Mouse (Mus musculus): ENCODE measurements at regions not wholly inside any gene's neighbourhood (a gene's known extent, or its start where the extent isn't known, plus 50 kb on each side); places are given as distances from the start of the nearest gene placed in this dataset.
A peak's percentile ranks its signal among the peaks of the same experiment; 100 is the strongest.

GRCm38 (mm10) chr3:157842872-157843271, 82.0 kb downstream of the Cth start:
- no peak overlapping the region for H3K27ac ChIP-seq (replicated peaks; ENCODE audit: low read depth, low read length)
- WGBS = 87% methylated on average over 3 of the region's 3 CpGs

GRCm38 (mm10) chr3:157841164-157841719, 83.6 kb downstream of the Cth start:
- Histone ChIP-seq H3K36me3 (ENCODE audit: control insufficient read depth, insufficient read depth, low read length) (no peaks in the 10 kb centered on the region), H3K9me3 (ENCODE audit: control insufficient read depth, low read length) (no peaks in the 10 kb centered on the region), H3K27ac (replicated peaks; ENCODE audit: low read depth, low read length) (no peak overlapping the region), H3K4me2 (ENCODE audit: low read length) (no peak overlapping the region), H3K4me1 (ENCODE audit: control insufficient read depth, insufficient read depth, low read length) (peaks cover 3% of the 10 kb centered on the region; the same call in 1 of the 2 replicates), H3K27me3 (ENCODE audit: control insufficient read depth, insufficient read depth, low read length) (no peaks in the 10 kb centered on the region), H3K4me3 (replicated peaks; ENCODE audit: low read depth, low read length) (no peak overlapping the region), H3K9ac (replicated peaks; ENCODE audit: low read length) (no peak overlapping the region)
- DNase-seq (no peak), ATAC-seq (ENCODE audit: low FRiP score, low TSS enrichment) (no peak)
- WGBS = 34% methylated on average over 2 of the region's 2 CpGs

More at GRCm38 (mm10) chr3:157842872-157843271, 82.0 kb downstream of the Cth start:
- Histone ChIP-seq H3K27me3 (ENCODE audit: control insufficient read depth, insufficient read depth, low read length) (no peaks in the 10 kb centered on the region), H3K4me2 (ENCODE audit: low read length) (no peak overlapping the region), H3K36me3 (ENCODE audit: control insufficient read depth, insufficient read depth, low read length) (no peaks in the 10 kb centered on the region), H3K9ac (replicated peaks; ENCODE audit: low read length) (no peak overlapping the region), H3K4me1 (ENCODE audit: control insufficient read depth, insufficient read depth, low read length) (peaks cover 3% of the 10 kb centered on the region; the same call in 1 of the 2 replicates), H3K4me3 (replicated peaks; ENCODE audit: low read depth, low read length) (no peak overlapping the region), H3K9me3 (ENCODE audit: control insufficient read depth, low read length) (no peaks in the 10 kb centered on the region)
- ATAC-seq (ENCODE audit: low FRiP score, low TSS enrichment) (no peak), DNase-seq (no peak)

GRCm38 (mm10) chr3:157804307-157804706, 120.6 kb downstream of the Cth start:
- DNase-seq = no peak

GRCm38 (mm10) chr3:157803356-157803755, 121.5 kb downstream of the Cth start:
- no peaks in the 10 kb centered on the region for H3K36me3 ChIP-seq (ENCODE audit: control insufficient read depth, insufficient read depth, low read length)
- no peaks in the 10 kb centered on the region for H3K9me3 ChIP-seq (ENCODE audit: control insufficient read depth, low read length)
- 69% methylated on average over 4 of the region's 4 CpGs for WGBS

More at GRCm38 (mm10) chr3:157804307-157804706, 120.6 kb downstream of the Cth start:
- H3K27ac ChIP-seq (replicated peaks; ENCODE audit: low read depth, low read length) = no peak overlapping the region
- no peaks in the 10 kb centered on the region for H3K27me3 ChIP-seq (ENCODE audit: control insufficient read depth, insufficient read depth, low read length)
- WGBS = 64% methylated on average over 3 of the region's 3 CpGs
- no peak overlapping the region for H3K9ac ChIP-seq (replicated peaks; ENCODE audit: low read length)
- H3K9me3 ChIP-seq (ENCODE audit: control insufficient read depth, low read length) = no peaks in the 10 kb centered on the region
- no peak; the same call in 1 of the 2 replicates for ATAC-seq (ENCODE audit: low FRiP score, low TSS enrichment)
- no peaks in the 10 kb centered on the region for H3K36me3 ChIP-seq (ENCODE audit: control insufficient read depth, insufficient read depth, low read length)
- no peak overlapping the region for H3K4me3 ChIP-seq (replicated peaks; ENCODE audit: low read depth, low read length)
- no peak overlapping the region for H3K4me2 ChIP-seq (ENCODE audit: low read length)
- H3K4me1 ChIP-seq (ENCODE audit: control insufficient read depth, insufficient read depth, low read length) = no peaks in the 10 kb centered on the region

GRCm38 (mm10) chr3:157787559-157788256, 137.2 kb downstream of the Cth start:
- Histone ChIP-seq H3K4me2 (ENCODE audit: low read length) (no peak overlapping the region), H3K27ac (replicated peaks; ENCODE audit: low read depth, low read length) (no peak overlapping the region), H3K36me3 (ENCODE audit: control insufficient read depth, insufficient read depth, low read length) (no peaks in the 10 kb centered on the region), H3K9ac (replicated peaks; ENCODE audit: low read length) (no peak overlapping the region), H3K4me3 (replicated peaks; ENCODE audit: low read depth, low read length) (no peak overlapping the region), H3K9me3 (ENCODE audit: control insufficient read depth, low read length) (no peaks in the 10 kb centered on the region), H3K4me1 (ENCODE audit: control insufficient read depth, insufficient read depth, low read length) (no peaks in the 10 kb centered on the region), H3K27me3 (ENCODE audit: control insufficient read depth, insufficient read depth, low read length) (no peaks in the 10 kb centered on the region)
- WGBS = 81% methylated on average over 4 of the region's 4 CpGs
- ATAC-seq (ENCODE audit: low FRiP score, low TSS enrichment) (no peak), DNase-seq (no peak)

More at GRCm38 (mm10) chr3:157803356-157803755, 121.5 kb downstream of the Cth start:
- Histone ChIP-seq H3K9ac (replicated peaks; ENCODE audit: low read length) (no peak overlapping the region), H3K27me3 (ENCODE audit: control insufficient read depth, insufficient read depth, low read length) (no peaks in the 10 kb centered on the region), H3K27ac (replicated peaks; ENCODE audit: low read depth, low read length) (no peak overlapping the region), H3K4me2 (ENCODE audit: low read length) (no peak overlapping the region), H3K4me3 (replicated peaks; ENCODE audit: low read depth, low read length) (no peak overlapping the region), H3K4me1 (ENCODE audit: control insufficient read depth, insufficient read depth, low read length) (no peaks in the 10 kb centered on the region)
- no peak for ATAC-seq (ENCODE audit: low FRiP score, low TSS enrichment)
- DNase-seq = no peak

GRCm38 (mm10) chr3:157781071-157781470, 143.8 kb downstream of the Cth start:
- no peak overlapping the region for H3K27ac ChIP-seq (replicated peaks; ENCODE audit: low read depth, low read length)
- DNase-seq (no peak), ATAC-seq (ENCODE audit: low FRiP score, low TSS enrichment) (no peak)
- 87% methylated on average over 4 of the region's 4 CpGs for WGBS
- H3K4me2 ChIP-seq (ENCODE audit: low read length) = no peak overlapping the region
- no peak overlapping the region for H3K9ac ChIP-seq (replicated peaks; ENCODE audit: low read length)
- no peak overlapping the region for H3K4me3 ChIP-seq (replicated peaks; ENCODE audit: low read depth, low read length)
- no peaks in the 10 kb centered on the region for H3K36me3 ChIP-seq (ENCODE audit: control insufficient read depth, insufficient read depth, low read length)
- no peaks in the 10 kb centered on the region for H3K27me3 ChIP-seq (ENCODE audit: control insufficient read depth, insufficient read depth, low read length)
- no peaks in the 10 kb centered on the region for H3K9me3 ChIP-seq (ENCODE audit: control insufficient read depth, low read length)
- H3K4me1 ChIP-seq (ENCODE audit: control insufficient read depth, insufficient read depth, low read length) = no peaks in the 10 kb centered on the region

- no peak for DNase-seq
- Histone ChIP-seq H3K36me3 (ENCODE audit: control insufficient read depth, insufficient read depth, low read length) (no peaks in the 10 kb centered on the region), H3K27ac (replicated peaks; ENCODE audit: low read depth, low read length) (no peak overlapping the region), H3K4me1 (ENCODE audit: control insufficient read depth, insufficient read depth, low read length) (no peaks in the 10 kb centered on the region), H3K9ac (replicated peaks; ENCODE audit: low read length) (no peak overlapping the region), H3K9me3 (ENCODE audit: control insufficient read depth, low read length) (no peaks in the 10 kb centered on the region), H3K27me3 (ENCODE audit: control insufficient read depth, insufficient read depth, low read length) (no peaks in the 10 kb centered on the region), H3K4me2 (ENCODE audit: low read length) (no peak overlapping the region), H3K4me3 (replicated peaks; ENCODE audit: low read depth, low read length) (no peak overlapping the region)
- 95% methylated on average over 1 of the region's 1 CpGs for WGBS
- no peak for ATAC-seq (ENCODE audit: low FRiP score, low TSS enrichment)
These were observed 147.1 kb downstream of the Cth start for GRCm38 (mm10) chr3:157777779-157778178.

GRCm38 (mm10) chr3:157763487-157764199, 161.2 kb downstream of the Cth start:
- Histone ChIP-seq H3K27ac (replicated peaks; ENCODE audit: low read depth, low read length) (no peak overlapping the region), H3K36me3 (ENCODE audit: control insufficient read depth, insufficient read depth, low read length) (no peaks in the 10 kb centered on the region), H3K4me3 (replicated peaks; ENCODE audit: low read depth, low read length) (no peak overlapping the region), H3K27me3 (ENCODE audit: control insufficient read depth, insufficient read depth, low read length) (no peaks in the 10 kb centered on the region), H3K9ac (replicated peaks; ENCODE audit: low read length) (no peak overlapping the region), H3K4me2 (ENCODE audit: low read length) (no peak overlapping the region), H3K4me1 (ENCODE audit: control insufficient read depth, insufficient read depth, low read length) (no peaks in the 10 kb centered on the region), H3K9me3 (ENCODE audit: control insufficient read depth, low read length) (no peaks in the 10 kb centered on the region)
- 52% methylated on average over 6 of the region's 6 CpGs for WGBS
- ATAC-seq (ENCODE audit: low FRiP score, low TSS enrichment) (no peak), DNase-seq (peak; percentile 2)
